Mouse (Mus musculus) stomach, embryonic 14.5 days (tissue): ENCODE results near the gene Nav2. TPM values are rescaled to one million over a fixed set of nuclear protein-coding genes. Genes with fewer than 3 reads are reported as not detected.

Experiments used
- ATAC-seq: fragments of 200-750 bp; cut with Nextera tagmentation; 2 replicates; pipeline ENCODE4 v1.8.0; 2017; ENCODE audit warnings: low read depth, moderate TSS enrichment; ENCODE audit not compliant: insufficient number of reproducible peaks, insufficient read depth, low FRiP score
- H3K27ac ChIP-seq: fragments of 300-500 bp; sonication (generic); 2 replicates; pipeline ENCODE4 v1.5.1; 2014; ENCODE audit warnings: mild to moderate bottlenecking, low read length, moderate library complexity, mixed read lengths
- H3K27me3 ChIP-seq: fragments of 300-500 bp; sonication (generic); 2 replicates; pipeline ENCODE4 v1.6.1; 2014; ENCODE audit warnings: low read length, control low read depth, mixed read lengths; ENCODE audit not compliant: control insufficient read depth, insufficient read depth
- H3K36me3 ChIP-seq: fragments of 300-500 bp; sonication (generic); 2 replicates; pipeline ENCODE4 v1.6.1; 2014; ENCODE audit warnings: mild to moderate bottlenecking, control low read depth, low read length, moderate library complexity, mixed read lengths; ENCODE audit not compliant: control insufficient read depth, insufficient read depth
- H3K4me1 ChIP-seq: fragments of 300-500 bp; sonication (generic); 2 replicates; pipeline ENCODE4 v1.6.1; 2014; ENCODE audit warnings: low read length, control low read depth, mixed read lengths; ENCODE audit not compliant: control insufficient read depth, insufficient read depth
- H3K4me2 ChIP-seq: fragments of 300-500 bp; sonication (generic); replicated peaks from 2 replicates; pipeline ENCODE4 v1.6.1; 2014; ENCODE audit warnings: low read depth, low read length, control low read depth
- H3K4me3 ChIP-seq: fragments of 300-500 bp; sonication (generic); 2 replicates; pipeline ENCODE4 v1.5.1; 2014; ENCODE audit warnings: low read depth, low read length, control low read depth
- H3K9ac ChIP-seq: fragments of 300-500 bp; sonication (generic); replicated peaks from 2 replicates; pipeline ENCODE4 v1.6.1; 2014; ENCODE audit warnings: low read depth, mild to moderate bottlenecking, control low read depth, low read length, moderate library complexity, mixed read lengths
- H3K9me3 ChIP-seq: fragments of 300-500 bp; sonication (generic); 2 replicates; pipeline ENCODE4 v1.6.1; 2016; ENCODE audit warnings: low read depth, low read length, control low read depth; ENCODE audit not compliant: control insufficient read depth
- WGBS: fragments of 180-500 bp; shearing (Covaris S2); extraction: QIAGEN DNeasy Blood & Tissue Kit; methylation state at CpG from one replicate; pipeline ENCODE4 v1.1.7; 2014; 5-methylcytosine and 5-hydroxymethylcytosine counted together
- polyA plus RNA-seq: library from polyadenylated mRNA; unstranded; fragments of >200 nt; fragmentation: Nextera tagmentation; extraction: Ambion mirVana; gene quantifications from 2 replicates; pipeline ENCODE4 v1.2.1, GENCODE M21; 2014

Nav2 gene
- polyA plus RNA-seq, 1 experiment from 2014 or later = 41.1 TPM

GRCm38 (mm10) chr7:49467861-49468260 lies 559.3 kb downstream of the Nav2 start:
- Histone ChIP-seq H3K9me3 (no peaks in the 10 kb centered on the region), H3K27me3 (no peaks in the 10 kb centered on the region), H3K4me1 (no peaks in the 10 kb centered on the region), H3K9ac (no peak overlapping the region), H3K4me2 (no peak overlapping the region), H3K4me3 (no peak overlapping the region), H3K27ac (no peak overlapping the region), H3K36me3 (peaks cover 15% of the 10 kb centered on the region)
- ATAC-seq = 0 out of 2 replicates have a peak, but pooled peaks have one; percentile 51
- WGBS = 39% methylated on average over 10 of the region's 10 CpGs

GRCm38 (mm10) chr7:49468492-49469205 lies 560.1 kb downstream of the Nav2 start:
- Histone ChIP-seq H3K4me2 (no peak overlapping the region), H3K27me3 (no peaks in the 10 kb centered on the region), H3K9me3 (no peaks in the 10 kb centered on the region), H3K9ac (no peak overlapping the region), H3K36me3 (peaks cover 15% of the 10 kb centered on the region), H3K27ac (no peak overlapping the region), H3K4me3 (no peak overlapping the region), H3K4me1 (no peaks in the 10 kb centered on the region)
- WGBS = 76% methylated on average over 8 of the region's 8 CpGs
- no peak for ATAC-seq

- WGBS = 54% methylated on average over 3 of the region's 3 CpGs
- no peaks in the 10 kb centered on the region for H3K4me1 ChIP-seq
- no peak for ATAC-seq
- no peak overlapping the region for H3K4me2 ChIP-seq
- no peak overlapping the region for H3K4me3 ChIP-seq
- no peaks in the 10 kb centered on the region; the same call in 1 of the 2 replicates for H3K36me3 ChIP-seq
- no peak overlapping the region for H3K9ac ChIP-seq
- H3K27me3 ChIP-seq = no peaks in the 10 kb centered on the region
- no peaks in the 10 kb centered on the region for H3K9me3 ChIP-seq
- H3K27ac ChIP-seq = no peak overlapping the region
Observed at GRCm38 (mm10) chr7:49471278-49471677, 562.8 kb downstream of the Nav2 start.

- H3K4me2 ChIP-seq = no peak overlapping the region
- no peak overlapping the region for H3K4me3 ChIP-seq
- no peaks in the 10 kb centered on the region for H3K27me3 ChIP-seq
- H3K9ac ChIP-seq = no peak overlapping the region
- no peak for ATAC-seq
- H3K9me3 ChIP-seq = no peaks in the 10 kb centered on the region
- WGBS = 52% methylated on average over 6 of the region's 6 CpGs
- no peak overlapping the region for H3K27ac ChIP-seq
- no peaks in the 10 kb centered on the region; the same call in 1 of the 2 replicates for H3K36me3 ChIP-seq
- H3K4me1 ChIP-seq = peaks cover 22% of the 10 kb centered on the region
Observed at GRCm38 (mm10) chr7:49475282-49475681, 566.8 kb downstream of the Nav2 start.

- no peak for ATAC-seq
- Histone ChIP-seq H3K9ac (no peak overlapping the region), H3K9me3 (no peaks in the 10 kb centered on the region), H3K36me3 (no peaks in the 10 kb centered on the region; the same call in 1 of the 2 replicates), H3K27ac (no peak overlapping the region), H3K27me3 (no peaks in the 10 kb centered on the region), H3K4me1 (peaks cover 22% of the 10 kb centered on the region), H3K4me2 (no peak overlapping the region), H3K4me3 (no peak overlapping the region)
- WGBS = 96% methylated on average over 8 of the region's 8 CpGs
Observed at GRCm38 (mm10) chr7:49476163-49476562, 567.6 kb downstream of the Nav2 start.

- Histone ChIP-seq H3K36me3 (no peaks in the 10 kb centered on the region; the same call in 1 of the 2 replicates), H3K9me3 (no peaks in the 10 kb centered on the region), H3K4me1 (peaks cover 22% of the 10 kb centered on the region), H3K27ac (peak overlapping the region; percentile 29; the same call in 1 of the 2 replicates), H3K27me3 (no peaks in the 10 kb centered on the region), H3K9ac (no peak overlapping the region), H3K4me3 (no peak overlapping the region), H3K4me2 (no peak overlapping the region)
- WGBS = 56% methylated on average over 5 of the region's 5 CpGs
- ATAC-seq = no peak
Observed at GRCm38 (mm10) chr7:49476666-49477065, 568.1 kb downstream of the Nav2 start.

GRCm38 (mm10) chr7:49477076-49477975 lies 568.8 kb downstream of the Nav2 start:
- Histone ChIP-seq H3K4me2 (no peak overlapping the region), H3K4me3 (no peak overlapping the region), H3K36me3 (no peaks in the 10 kb centered on the region; the same call in 1 of the 2 replicates), H3K4me1 (peaks cover 22% of the 10 kb centered on the region), H3K9ac (no peak overlapping the region), H3K27ac (peak overlapping the region; percentile 29; the same call in 1 of the 2 replicates), H3K9me3 (no peaks in the 10 kb centered on the region), H3K27me3 (no peaks in the 10 kb centered on the region)
- 38% methylated on average over 9 of the region's 9 CpGs for WGBS
- ATAC-seq = no peak

- peak overlapping the region; percentile 39; the same call in 1 of the 2 replicates for H3K27ac ChIP-seq
- 14% methylated on average over 7 of the region's 7 CpGs for WGBS
- ATAC-seq = no peak
Observed at GRCm38 (mm10) chr7:49477976-49478349, 569.4 kb downstream of the Nav2 start.

More at GRCm38 (mm10) chr7:49477976-49478349, 569.4 kb downstream of the Nav2 start:
- H3K36me3 ChIP-seq = no peaks in the 10 kb centered on the region; the same call in 1 of the 2 replicates
- no peak overlapping the region for H3K4me3 ChIP-seq
- no peaks in the 10 kb centered on the region for H3K27me3 ChIP-seq
- H3K9ac ChIP-seq = no peak overlapping the region
- no peaks in the 10 kb centered on the region for H3K9me3 ChIP-seq
- no peak overlapping the region for H3K4me2 ChIP-seq
- peaks cover 22% of the 10 kb centered on the region for H3K4me1 ChIP-seq
